Comparison of ENCODE assay signal across 23 mouse cellular contexts in genomic region chr6:134168799-134169198, GRCm38 (mm10).
DNase-seq lines count a peak whose midpoint lies in the region; ATAC-seq and TF ChIP-seq lines count a peak whose summit lies in the region.
"Had no signal": no experiment of that assay in that cellular context is flagged by ENCODE, and none has a peak within 500 bp of the region (broad histone marks: within the 10 kb centered on the region; RNA-seq: fewer than 3 reads in every experiment).

No protein-coding gene starts in this region.

- peak overlapping the region; percentile 48 for H3K27ac ChIP-seq in thymus, adult 2 months (ENCODE audit: control insufficient read depth, insufficient read depth, low read length)
- H3K27ac ChIP-seq in midbrain, embryonic 14.5 days (replicated peaks; ENCODE audit: low read depth, low read length) = no peak overlapping the region
- H3K27ac ChIP-seq in liver, postnatal 0 days (ENCODE audit: low read depth) = no peak overlapping the region
- H3K27ac ChIP-seq: embryonic facial prominence, embryonic 10.5 days; embryonic facial prominence, embryonic 12.5 days; forebrain, embryonic 13.5 days; forebrain, embryonic 15.5 days had no signal

- ATAC-seq in activated CD4-positive, CD25-positive, alpha-beta regulatory T cell, adult 4 months = peak; percentile 85
- peak; percentile 75 for ATAC-seq in inflammation-experienced regulatory T-cells, adult 6 months
- no peak for ATAC-seq in midbrain, embryonic 14.5 days (ENCODE audit: low FRiP score, low TSS enrichment)
- ATAC-seq in liver, postnatal 0 days = no peak
- ATAC-seq: forebrain, embryonic 13.5 days; forebrain, embryonic 15.5 days; forebrain, postnatal 0 days; Patski had no signal

- no peaks in the 10 kb centered on the region for H3K9me3 ChIP-seq in midbrain, embryonic 14.5 days (ENCODE audit: control insufficient read depth, low read length)
- H3K9me3 ChIP-seq in liver, postnatal 0 days (ENCODE audit: low read length) = no peaks in the 10 kb centered on the region
- H3K9me3 ChIP-seq: embryonic facial prominence, embryonic 10.5 days; embryonic facial prominence, embryonic 12.5 days; forebrain, embryonic 13.5 days; forebrain, embryonic 15.5 days; G1E had no signal

- DNase-seq in thymus, adult 2 months = no peak
- no peak for DNase-seq in thymus, postnatal 4 days
- peak; percentile 14 for DNase-seq in thymus, postnatal 14 days
- no peak for DNase-seq in thymus, adult 18-20 months
- DNase-seq in midbrain, embryonic 14.5 days = no peak
- no peak for DNase-seq in liver, postnatal 0 days
- DNase-seq: adrenal gland, adult 2 months; adrenal gland, postnatal 10 days; adrenal gland, postnatal 25 days; cerebellum, adult 11 months; cerebellum, adult 18-20 months; cerebellum, adult 8-10 months; cerebellum, postnatal 10 days; cerebellum, postnatal 25 days; forebrain, postnatal 0 days had no signal

- no peak for TF ChIP-seq POLR2A in thymus, adult 2 months (IDR thresholded peaks at IDR 0.05; ENCODE audit: control insufficient read depth, extremely low read depth, insufficient read depth, low read length, poor library complexity)

- TF ChIP-seq EP300 in liver, postnatal 0 days (IDR thresholded peaks at IDR 0.05; ENCODE audit: low read depth) = no peak

- peaks cover 38% of the 10 kb centered on the region for H3K4me1 ChIP-seq in thymus, adult 2 months (replicated peaks; ENCODE audit: control insufficient read depth, insufficient read depth, low read length)
- 0 out of 2 replicates have a peak, but pooled peaks cover 7% of the 10 kb centered on the region for H3K4me1 ChIP-seq in midbrain, embryonic 14.5 days (ENCODE audit: control insufficient read depth, insufficient read depth, low read length)
- peaks cover 23% of the 10 kb centered on the region for H3K4me1 ChIP-seq in liver, postnatal 0 days (ENCODE audit: insufficient read depth)

- H3K27me3 ChIP-seq in thymus, adult 2 months (ENCODE audit: control insufficient read depth, insufficient read depth, low read length) = no peaks in the 10 kb centered on the region
- H3K27me3 ChIP-seq in midbrain, embryonic 14.5 days (ENCODE audit: control insufficient read depth, insufficient read depth, low read length) = no peaks in the 10 kb centered on the region
- H3K27me3 ChIP-seq in liver, postnatal 0 days (ENCODE audit: insufficient read depth, low read length) = no peaks in the 10 kb centered on the region
- H3K27me3 ChIP-seq: embryonic facial prominence, embryonic 12.5 days; forebrain, embryonic 13.5 days; forebrain, embryonic 15.5 days; Patski had no signal

- 42% methylated on average over 11 of the region's 11 CpGs for WGBS in thymus, adult 2 months
- WGBS in midbrain, embryonic 14.5 days = 92% methylated on average over 11 of the region's 11 CpGs
- 80% methylated on average over 11 of the region's 11 CpGs for WGBS in liver, postnatal 0 days (ENCODE audit: insufficient replicate concordance)

- TF ChIP-seq CTCF in thymus, adult 2 months (IDR thresholded peaks at IDR 0.05; ENCODE audit: borderline replicate concordance, control insufficient read depth, extremely low read depth, insufficient read depth, low read length, poor library complexity) = no peak
- TF ChIP-seq CTCF in liver, postnatal 0 days (IDR thresholded peaks at IDR 0.05; ENCODE audit: low read depth) = no peak

- H3K36me3 ChIP-seq in thymus, adult 2 months (ENCODE audit: control insufficient read depth, insufficient read depth, low read length) = no peaks in the 10 kb centered on the region
- H3K36me3 ChIP-seq in midbrain, embryonic 14.5 days (ENCODE audit: control insufficient read depth, insufficient read depth, low read length) = no peaks in the 10 kb centered on the region
- H3K36me3 ChIP-seq in liver, postnatal 0 days (replicated peaks; ENCODE audit: insufficient read depth, low read length) = no peaks in the 10 kb centered on the region
- H3K36me3 ChIP-seq: embryonic facial prominence, embryonic 12.5 days; forebrain, embryonic 15.5 days had no signal

- no peak overlapping the region for H3K9ac ChIP-seq in midbrain, embryonic 14.5 days (replicated peaks; ENCODE audit: low read length)
- no peak overlapping the region for H3K9ac ChIP-seq in liver, postnatal 0 days (replicated peaks)
- H3K9ac ChIP-seq: embryonic facial prominence, embryonic 12.5 days; forebrain, embryonic 13.5 days; forebrain, embryonic 15.5 days; forebrain, postnatal 0 days had no signal

- H3K4me3 ChIP-seq in thymus, adult 2 months (ENCODE audit: control insufficient read depth, insufficient read depth, low read length) = no peak overlapping the region
- H3K4me3 ChIP-seq in midbrain, embryonic 14.5 days (replicated peaks; ENCODE audit: low read depth, low read length) = no peak overlapping the region
- no peak overlapping the region for H3K4me3 ChIP-seq in liver, postnatal 0 days (ENCODE audit: low read depth, low read length)
- H3K4me3 ChIP-seq: embryonic facial prominence, embryonic 10.5 days; embryonic facial prominence, embryonic 12.5 days; forebrain, embryonic 13.5 days; forebrain, embryonic 15.5 days had no signal

- no peak overlapping the region for H3K4me2 ChIP-seq in midbrain, embryonic 14.5 days (ENCODE audit: low read length)
- no peak overlapping the region for H3K4me2 ChIP-seq in liver, postnatal 0 days (ENCODE audit: low read depth, low read length)
- H3K4me2 ChIP-seq: embryonic facial prominence, embryonic 12.5 days; forebrain, embryonic 13.5 days; forebrain, embryonic 15.5 days had no signal

Comparison
In these comparisons a context has a peak if more than half of its experiments do, and no peak if none do; other contexts are left out.
1. ATAC-seq: peak in activated CD4-positive, CD25-positive, alpha-beta regulatory T cell, adult 4 months (single experiment) and inflammation-experienced regulatory T-cells, adult 6 months (single experiment); none in midbrain, embryonic 14.5 days (single experiment) and liver, postnatal 0 days (single experiment).